Mouse (Mus musculus) thymus, adult 2 months (tissue): ENCODE measurements around the gene 4930453N24Rik. TPM values are rescaled to one million over a fixed set of nuclear protein-coding genes. Genes with fewer than 3 reads are reported as not detected.

Experiments used
- DNase-seq: peaks from one replicate; pipeline ENCODE4 v3.0.0; 2021
- H3K27ac ChIP-seq: fragments of 200-500 bp; 2 replicates; pipeline ENCODE4 v1.5.1; 2012; ENCODE audit warnings: low read length, control low read depth; ENCODE audit not compliant: control insufficient read depth, insufficient read depth
- H3K27me3 ChIP-seq: fragments of 200-500 bp; 2 replicates; pipeline ENCODE4 v1.6.1; 2012; ENCODE audit warnings: mild to moderate bottlenecking, low read length, moderate library complexity, mixed read lengths; ENCODE audit not compliant: control insufficient read depth, insufficient read depth
- H3K36me3 ChIP-seq: fragments of 200-500 bp; 2 replicates; pipeline ENCODE4 v1.6.1; 2012; ENCODE audit warnings: mild to moderate bottlenecking, low read length, moderate library complexity; ENCODE audit not compliant: control insufficient read depth, insufficient read depth
- H3K4me1 ChIP-seq: fragments of 200-500 bp; replicated peaks from 2 replicates; pipeline ENCODE4 v1.6.1; 2012; ENCODE audit warnings: low read length; ENCODE audit not compliant: control insufficient read depth, insufficient read depth
- H3K4me3 ChIP-seq: fragments of 200-500 bp; 2 replicates; pipeline ENCODE4 v1.5.1; 2012; ENCODE audit warnings: mild to moderate bottlenecking, low read length, control low read depth, moderate library complexity; ENCODE audit not compliant: control insufficient read depth, insufficient read depth
- CTCF ChIP-seq: fragments of 200-500 bp; IDR thresholded peaks from 2 replicates; pipeline ENCODE4 v1.5.1; 2012; ENCODE audit warnings: mild to moderate bottlenecking, control low read depth, low read length, moderate library complexity, borderline replicate concordance; ENCODE audit not compliant: control insufficient read depth, poor library complexity, insufficient read depth; ENCODE audit errors: extremely low read depth
- POLR2A ChIP-seq: fragments of 200-500 bp; IDR thresholded peaks from 2 replicates; pipeline ENCODE4 v1.6.1; 2012; ENCODE audit warnings: mild to moderate bottlenecking, low read length, control low read depth, moderate library complexity; ENCODE audit not compliant: control insufficient read depth, poor library complexity, insufficient read depth; ENCODE audit errors: extremely low read depth
- WGBS: fragments of 180-500 bp; shearing (Covaris S2); methylation state at CpG from one replicate; pipeline ENCODE4 v1.1.7; 2018; 5-methylcytosine and 5-hydroxymethylcytosine counted together
- polyA plus RNA-seq: library from polyadenylated mRNA; depleted of rRNA; stranded (reverse); fragments of >200 nt; gene quantifications from 2 replicates; pipeline ENCODE4 v1.2.3, GENCODE M21; 2012; rRNA removed

The 4930453N24Rik gene
- 5.5 TPM in 2 replicates for polyA plus RNA-seq

DNA sequence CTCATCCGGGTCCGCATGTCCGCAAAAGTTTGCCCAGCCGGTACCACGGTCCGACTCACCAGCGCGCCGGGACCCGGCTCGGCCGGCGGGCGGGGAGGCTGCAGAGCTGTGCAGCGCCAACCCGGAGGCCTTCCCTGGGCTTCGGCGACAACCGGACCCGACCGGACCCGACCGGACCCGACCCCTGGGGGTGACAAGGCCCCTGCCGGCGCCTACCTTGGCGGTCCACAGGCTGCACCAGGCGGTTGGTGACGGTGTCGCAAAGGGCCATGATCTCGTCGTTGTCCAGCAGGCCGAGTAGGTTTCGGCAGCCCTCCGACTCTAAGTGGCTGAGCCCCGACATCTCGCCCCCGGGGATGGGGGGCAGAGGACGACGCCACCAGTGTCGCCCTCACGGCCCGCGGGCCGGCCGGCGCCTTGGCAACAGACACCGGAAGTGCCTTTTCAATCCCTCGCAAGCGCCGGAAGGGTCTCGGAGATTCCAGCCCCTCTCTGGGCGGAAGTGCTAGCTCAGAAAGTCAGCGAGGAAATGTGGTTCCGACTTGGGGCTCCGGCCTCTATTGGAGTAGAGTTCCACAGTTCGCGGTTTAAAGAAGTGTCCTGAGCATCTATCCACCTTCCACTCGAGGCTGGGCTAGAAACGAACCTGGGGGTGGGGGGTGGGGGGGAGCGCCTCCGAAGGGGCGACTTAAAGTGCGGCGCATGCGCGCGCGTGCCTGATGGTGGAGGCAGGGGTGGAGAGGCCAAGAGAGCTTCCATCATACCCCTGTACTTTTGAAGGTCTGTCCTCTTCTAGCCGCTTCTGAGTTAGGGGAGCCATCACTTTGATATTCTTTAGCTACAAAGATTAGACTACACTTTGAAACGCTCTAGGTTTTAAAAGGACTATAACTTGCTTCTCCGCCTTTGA, at the start of gene 4930453N24Rik:
TSS of gene 4930453N24Rik (minus strand) at position 641 of the 910 bp plus-strand sequence.
- no peaks in the 10 kb centered on the region for H3K27me3 ChIP-seq
- TF ChIP-seq POLR2A (no peak), CTCF (no peak)
- H3K27ac ChIP-seq = no peak within 1 kb of the TSS
- peaks cover 1% of the 10 kb centered on the region; the same call in 1 of the 2 replicates for H3K36me3 ChIP-seq
- 0 out of 2 replicates have a peak, but pooled peaks cover 2% of the 10 kb centered on the region for H3K4me1 ChIP-seq
- H3K4me3 ChIP-seq = peak within 1 kb of the TSS; percentile 89
- peak; percentile 77 for DNase-seq
- WGBS = 2% methylated on average over 72 of the region's 72 CpGs

DNA sequence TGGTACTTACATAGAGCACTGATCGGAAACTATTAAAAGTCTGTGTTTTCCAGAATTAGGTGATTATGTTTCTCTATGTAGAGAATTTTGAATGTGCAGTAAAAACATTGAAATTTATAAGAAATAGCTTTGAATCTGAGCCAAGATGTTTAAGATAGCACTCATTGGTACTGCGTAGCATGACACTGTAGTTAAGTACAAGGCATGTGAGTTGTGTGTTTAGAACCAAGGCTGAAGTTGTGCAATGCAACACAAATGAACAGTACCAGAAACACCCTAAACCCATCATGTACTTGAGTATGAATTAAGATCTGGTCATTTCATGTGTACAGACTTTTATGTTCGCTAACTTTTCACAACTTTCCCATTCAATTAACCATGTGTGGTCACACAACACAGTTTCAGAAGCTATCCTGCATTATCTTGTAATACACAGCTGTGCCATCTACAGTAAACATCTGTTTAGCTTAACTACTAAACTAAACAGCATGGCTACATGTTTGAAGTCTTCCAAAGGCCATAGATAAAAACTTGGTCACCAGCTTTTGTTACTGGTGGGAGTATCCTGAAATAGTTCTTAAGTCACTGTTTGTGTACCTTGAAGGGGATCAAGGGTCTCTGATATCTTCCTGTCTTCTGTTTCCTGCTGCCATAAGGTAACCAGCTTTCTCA, 46.3 kb upstream of the 4930453N24Rik start:
- peaks cover 13% of the 10 kb centered on the region; the same call in 1 of the 2 replicates for H3K36me3 ChIP-seq
- no peak for TF ChIP-seq CTCF
- TF ChIP-seq POLR2A = no peak
- no peak overlapping the region for H3K27ac ChIP-seq
- H3K4me3 ChIP-seq = no peak overlapping the region
- 98% methylated on average over 3 of the region's 3 CpGs for WGBS
- no peaks in the 10 kb centered on the region for H3K27me3 ChIP-seq
- no peaks in the 10 kb centered on the region for H3K4me1 ChIP-seq
- no peak for DNase-seq

DNA sequence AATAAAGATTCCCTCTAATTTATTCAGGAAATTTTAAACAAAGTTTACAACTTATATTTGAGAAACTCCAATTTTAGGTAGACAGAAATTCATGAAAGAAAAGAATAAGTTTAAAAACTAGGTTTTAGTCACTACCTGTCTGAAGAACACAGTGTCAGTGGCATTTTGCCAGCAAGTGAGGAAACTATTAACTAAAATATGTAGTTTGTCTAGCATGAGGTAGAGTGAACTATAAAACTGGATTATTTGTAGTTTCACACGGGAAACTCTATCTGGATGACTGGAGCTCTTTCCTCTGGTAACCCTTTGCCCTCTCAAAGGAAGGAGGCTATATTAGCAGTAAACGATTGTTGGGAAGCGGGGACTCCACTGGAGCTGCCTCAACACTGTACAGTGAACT, 32.1 kb upstream of the 4930453N24Rik start:
- WGBS = 90% methylated on average over 3 of the region's 3 CpGs
- H3K4me3 ChIP-seq = no peak overlapping the region

DNA sequence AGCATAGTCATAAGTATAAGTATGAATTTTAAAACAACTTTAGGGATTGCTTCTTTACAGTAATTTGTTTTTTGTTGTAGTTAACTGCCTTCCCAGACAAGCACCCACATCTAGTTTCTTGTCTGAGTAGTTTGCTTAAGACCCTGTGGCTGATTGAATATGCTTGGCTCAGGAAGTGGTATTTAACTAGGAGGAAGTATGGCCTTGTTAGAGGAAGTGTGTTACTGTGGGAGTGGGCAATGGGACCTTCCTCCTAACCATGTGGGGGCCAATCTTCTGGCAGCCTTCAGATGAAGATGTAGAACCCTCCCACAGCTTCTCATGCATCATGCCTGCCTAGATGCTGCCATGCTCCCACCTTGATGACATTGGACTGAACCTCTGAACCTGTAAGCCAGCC, 30.7 kb upstream of the 4930453N24Rik start:
- no peak overlapping the region for H3K27ac ChIP-seq
- DNase-seq = no peak
- TF ChIP-seq POLR2A = no peak
- TF ChIP-seq CTCF = no peak
- no peaks in the 10 kb centered on the region for H3K36me3 ChIP-seq
- H3K4me3 ChIP-seq = no peak overlapping the region
- H3K27me3 ChIP-seq = no peaks in the 10 kb centered on the region
- H3K4me1 ChIP-seq = 0 out of 2 replicates have a peak, but pooled peaks cover 2% of the 10 kb centered on the region

More for the DNA sequence above, 32.1 kb upstream of the 4930453N24Rik start:
- Histone ChIP-seq H3K4me1 (0 out of 2 replicates have a peak, but pooled peaks cover 2% of the 10 kb centered on the region), H3K27me3 (no peaks in the 10 kb centered on the region), H3K27ac (no peak overlapping the region), H3K36me3 (no peaks in the 10 kb centered on the region)
- TF ChIP-seq CTCF = no peak
- TF ChIP-seq POLR2A = no peak
- DNase-seq = no peak

DNA sequence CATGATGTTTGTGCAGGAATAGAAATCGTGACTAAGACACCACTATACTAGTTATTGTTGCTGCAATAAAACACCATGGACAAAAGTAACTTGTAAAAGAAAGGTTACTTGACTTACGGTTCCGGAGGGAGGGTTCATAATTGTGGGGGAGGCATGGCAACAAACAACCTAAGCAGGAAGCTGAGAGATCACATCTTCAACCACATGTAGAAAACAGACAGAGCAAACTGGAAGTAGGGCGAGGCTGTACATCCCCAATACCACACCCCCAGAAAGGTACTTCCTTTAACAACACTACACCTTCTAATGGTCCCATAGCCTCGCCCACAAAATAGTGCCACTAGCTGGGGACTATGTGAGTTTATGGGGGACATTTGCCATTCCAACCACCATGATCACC, 29.4 kb upstream of the 4930453N24Rik start:
- H3K4me1 ChIP-seq = 0 out of 2 replicates have a peak, but pooled peaks cover 2% of the 10 kb centered on the region
- TF ChIP-seq POLR2A (no peak), CTCF (no peak)
- H3K4me3 ChIP-seq = no peak overlapping the region
- 85% methylated on average over 5 of the region's 5 CpGs for WGBS
- no peaks in the 10 kb centered on the region for H3K36me3 ChIP-seq
- DNase-seq = no peak
- H3K27ac ChIP-seq = no peak overlapping the region
- H3K27me3 ChIP-seq = no peaks in the 10 kb centered on the region

DNA sequence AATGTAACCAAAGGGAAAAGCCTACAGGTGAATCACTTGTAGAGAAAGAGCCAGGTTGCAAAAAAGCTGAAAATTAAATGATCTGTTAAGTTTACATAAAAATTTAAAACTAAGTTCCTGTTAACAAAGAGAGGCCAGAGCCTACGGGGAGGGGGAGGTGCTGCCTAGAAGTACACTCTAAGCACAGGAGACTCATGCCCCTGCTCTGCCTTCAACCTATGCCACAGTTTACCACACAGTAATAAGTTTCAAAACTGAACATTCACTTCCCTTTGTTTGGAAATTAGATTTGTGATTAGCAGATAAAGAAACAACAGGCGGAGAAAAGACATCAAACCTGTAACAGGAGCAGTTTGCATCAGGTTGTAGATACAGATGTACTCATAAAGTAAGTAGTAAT, 23.8 kb upstream of the 4930453N24Rik start:
- H3K4me1 ChIP-seq = 0 out of 2 replicates have a peak, but pooled peaks cover 2% of the 10 kb centered on the region
- no peak for DNase-seq
- no peak overlapping the region for H3K4me3 ChIP-seq
- no peak for TF ChIP-seq CTCF
- TF ChIP-seq POLR2A = no peak
- H3K27ac ChIP-seq = no peak overlapping the region
- H3K36me3 ChIP-seq = peaks cover 5% of the 10 kb centered on the region; the same call in 1 of the 2 replicates
- 80% methylated on average over 2 of the region's 2 CpGs for WGBS
- no peaks in the 10 kb centered on the region for H3K27me3 ChIP-seq
